Mouse (Mus musculus) kidney, adult 8-10 months (tissue): ENCODE measurements around the gene Farp1.

Experiments used
- DNase-seq, 2 experiments: peaks; one replicate each; pipeline ENCODE4 v3.0.0; 2022

The Farp1 gene

DNA sequence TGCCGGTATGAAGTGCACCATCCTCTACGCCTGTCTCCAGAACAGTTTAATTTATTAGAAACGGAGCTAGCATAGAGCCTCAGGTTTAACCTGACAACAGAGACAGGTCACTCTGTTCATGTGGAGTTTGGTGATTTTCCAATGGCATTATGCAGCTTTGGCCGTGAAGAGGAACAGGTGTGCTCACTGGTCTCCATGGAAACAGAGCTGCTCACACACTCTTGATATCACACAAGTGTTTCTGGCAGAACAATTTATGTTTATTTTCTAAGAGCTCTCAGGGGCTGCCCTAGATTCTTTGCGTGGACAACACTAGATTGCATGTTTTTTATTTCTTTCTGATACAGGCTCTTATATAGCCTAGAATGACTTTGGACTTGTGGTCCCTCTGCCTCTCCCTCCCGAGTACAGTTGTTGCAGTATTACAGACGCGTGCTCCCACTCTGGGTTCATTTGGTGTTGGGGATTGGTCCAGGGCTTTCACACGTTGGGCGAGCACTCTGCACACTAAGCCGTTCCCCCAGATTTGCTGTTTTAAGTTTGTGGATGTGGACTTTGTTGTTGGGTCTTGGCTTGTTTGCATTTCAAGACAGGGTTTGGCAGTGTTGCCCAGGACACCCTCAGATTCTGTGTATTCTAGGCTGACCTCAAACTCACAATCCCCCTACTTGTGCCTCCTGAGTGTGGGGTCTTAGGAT lies 113.2 kb downstream of the Farp1 start:
- DNase-seq = peak in 1 of 2 experiments; percentile 44

DNA sequence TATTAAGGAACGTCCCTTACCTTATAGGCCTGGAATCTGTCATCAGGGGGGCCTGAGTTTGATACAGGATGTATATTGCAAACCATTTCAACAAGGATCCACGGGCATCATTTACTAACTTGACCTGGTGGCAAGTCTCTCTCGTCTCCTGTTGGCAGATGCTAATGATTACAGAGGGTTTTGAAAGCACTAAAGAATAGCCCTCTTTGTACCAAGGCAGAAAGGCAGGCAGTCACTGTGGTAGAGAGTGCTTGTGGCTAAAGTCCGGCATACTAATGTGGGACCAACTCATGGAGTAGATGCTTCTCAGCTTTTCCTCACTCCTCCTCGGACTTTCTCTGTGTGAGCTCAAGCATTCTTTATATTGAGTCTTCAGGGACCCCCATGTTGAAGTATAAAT lies 115.0 kb downstream of the Farp1 start:
- DNase-seq = no peak

DNA sequence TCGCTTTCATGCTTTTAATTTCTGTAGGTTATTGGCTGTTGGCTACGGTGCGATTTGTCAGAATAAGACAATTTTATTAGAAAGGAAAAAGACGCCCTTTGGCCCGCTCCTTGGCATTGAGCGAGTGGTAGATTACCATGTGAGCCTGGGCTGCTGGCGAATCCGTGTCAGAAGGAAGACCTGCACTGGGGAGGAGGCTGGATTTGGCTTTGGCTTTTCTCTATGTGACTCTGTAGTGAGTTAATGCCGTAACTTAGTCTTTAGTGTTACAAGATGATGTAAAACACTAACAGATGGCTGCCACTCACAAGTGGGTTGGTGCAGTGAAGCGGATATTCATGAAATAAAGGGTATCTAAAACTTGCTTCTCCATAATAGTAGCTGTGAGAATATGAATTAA lies 116.8 kb downstream of the Farp1 start:
- peak; percentile 44 to 52 for DNase-seq

DNA sequence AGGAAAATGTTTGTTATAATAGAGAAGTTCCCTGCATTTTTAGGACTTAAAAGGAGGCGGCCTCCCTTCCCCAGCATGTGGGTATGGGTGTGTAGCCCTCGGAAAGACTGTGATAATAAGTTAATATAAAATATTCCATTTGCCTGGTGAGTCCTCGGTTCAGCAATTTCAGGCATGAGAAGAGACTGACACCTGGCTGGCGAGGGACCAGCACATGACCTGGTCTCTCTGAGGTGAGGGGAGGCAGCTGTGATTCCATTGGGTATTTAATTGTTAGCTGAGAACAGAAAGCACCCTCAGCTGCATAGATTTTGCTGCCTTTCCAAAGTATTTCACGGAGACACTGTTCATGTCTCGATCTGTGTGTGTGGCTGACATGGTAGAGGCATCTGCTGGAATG lies 117.8 kb downstream of the Farp1 start:
- peak; percentile 65 to 78 for DNase-seq

DNA sequence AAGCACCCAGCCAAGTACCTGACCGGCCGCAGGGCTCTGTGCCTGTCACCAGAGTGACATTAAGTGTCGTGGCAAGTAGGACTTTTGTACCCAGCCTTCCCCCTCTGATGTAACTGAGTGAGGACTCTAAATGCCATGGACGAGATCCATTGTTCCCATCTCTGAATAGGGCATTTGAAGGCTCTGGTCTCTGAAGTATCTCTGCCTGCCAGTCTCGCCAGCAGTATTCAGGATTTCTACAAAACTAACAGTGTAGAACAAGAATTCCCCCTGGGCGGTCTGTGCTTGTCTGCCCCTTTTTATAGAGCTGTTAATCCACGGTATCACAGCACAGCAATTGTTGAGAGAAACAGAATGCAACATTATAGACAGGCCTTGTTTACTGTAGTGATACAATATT lies 118.3 kb downstream of the Farp1 start:
- no peak for DNase-seq

DNA sequence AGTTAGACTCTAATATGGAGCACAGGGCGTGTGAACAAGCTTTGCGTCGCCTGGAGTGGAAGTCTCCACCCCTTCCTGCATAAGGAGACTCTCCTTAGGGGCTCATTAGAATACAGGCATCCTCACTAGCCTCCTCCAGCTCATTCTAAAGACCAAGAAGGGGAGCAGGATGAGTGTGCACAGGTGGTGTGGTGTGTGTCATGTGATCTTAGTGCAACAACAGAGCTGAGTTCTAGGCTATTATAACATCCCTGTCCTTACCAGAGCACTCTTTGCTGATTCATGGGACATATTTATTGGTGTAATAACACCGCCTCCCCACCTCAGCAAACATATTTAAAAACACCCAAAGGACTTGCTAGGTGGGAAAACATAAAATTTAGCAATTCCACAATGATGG lies 120.2 kb downstream of the Farp1 start:
- DNase-seq = no peak

DNA sequence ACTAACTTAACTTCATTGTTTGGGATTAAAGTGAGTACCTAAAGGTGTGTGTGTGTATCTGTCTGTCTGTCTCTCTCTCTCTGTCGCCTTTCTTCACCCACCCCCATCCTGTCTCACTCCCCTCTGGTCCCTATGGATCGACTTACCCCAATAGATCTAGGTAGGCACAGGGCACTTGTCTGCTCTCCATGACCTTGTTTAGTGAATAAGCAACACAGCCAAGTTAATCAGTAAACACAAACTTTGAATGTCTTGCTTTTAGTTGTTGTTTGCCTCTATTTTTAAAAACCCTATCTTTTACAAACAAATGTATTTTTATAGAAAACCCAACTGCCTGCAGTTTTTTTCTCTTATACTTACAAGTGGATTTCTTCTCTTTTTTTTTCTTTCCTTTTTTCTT lies 123.6 kb downstream of the Farp1 start:
- DNase-seq = peak in 1 of 2 experiments; percentile 61

DNA sequence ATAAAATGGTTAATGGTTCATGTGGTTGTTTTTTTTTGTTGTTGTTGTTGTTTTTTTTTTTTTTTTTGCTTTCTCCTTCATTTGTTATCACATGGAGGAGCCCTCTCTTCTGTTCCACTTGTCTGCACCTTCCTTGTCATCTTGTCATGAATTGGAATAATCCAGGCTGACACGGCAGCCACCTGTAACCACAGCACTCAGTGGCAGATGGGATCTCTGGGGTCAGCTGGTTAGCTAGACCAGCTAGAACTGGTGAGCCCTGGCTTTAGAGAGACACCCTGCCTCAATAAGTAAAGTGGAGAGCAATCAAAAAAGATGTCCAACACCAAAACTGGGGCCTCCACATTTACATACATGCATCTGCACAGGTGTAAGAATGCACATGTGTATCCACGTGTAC lies 127.8 kb downstream of the Farp1 start:
- DNase-seq = no peak

DNA sequence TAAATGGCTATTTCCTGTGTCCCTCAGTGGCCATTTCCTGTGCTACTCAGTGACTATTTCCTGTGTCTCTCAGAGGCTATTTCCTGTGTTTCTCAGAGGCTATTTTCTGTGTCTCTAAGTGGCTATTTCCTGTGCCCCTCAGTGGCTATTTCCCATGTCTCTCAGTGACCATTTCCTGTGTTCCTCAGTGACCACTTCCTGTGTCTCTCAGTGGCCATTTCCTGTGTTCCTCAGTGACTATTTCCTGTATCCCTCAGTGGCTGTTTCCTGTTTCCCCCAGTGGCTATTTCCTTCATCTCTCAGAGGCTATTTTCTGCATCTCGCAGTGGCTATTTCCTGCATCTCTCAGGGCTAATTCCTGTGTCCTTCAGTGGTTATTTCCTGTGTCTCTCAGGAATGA lies 129.9 kb downstream of the Farp1 start:
- no peak for DNase-seq

DNA sequence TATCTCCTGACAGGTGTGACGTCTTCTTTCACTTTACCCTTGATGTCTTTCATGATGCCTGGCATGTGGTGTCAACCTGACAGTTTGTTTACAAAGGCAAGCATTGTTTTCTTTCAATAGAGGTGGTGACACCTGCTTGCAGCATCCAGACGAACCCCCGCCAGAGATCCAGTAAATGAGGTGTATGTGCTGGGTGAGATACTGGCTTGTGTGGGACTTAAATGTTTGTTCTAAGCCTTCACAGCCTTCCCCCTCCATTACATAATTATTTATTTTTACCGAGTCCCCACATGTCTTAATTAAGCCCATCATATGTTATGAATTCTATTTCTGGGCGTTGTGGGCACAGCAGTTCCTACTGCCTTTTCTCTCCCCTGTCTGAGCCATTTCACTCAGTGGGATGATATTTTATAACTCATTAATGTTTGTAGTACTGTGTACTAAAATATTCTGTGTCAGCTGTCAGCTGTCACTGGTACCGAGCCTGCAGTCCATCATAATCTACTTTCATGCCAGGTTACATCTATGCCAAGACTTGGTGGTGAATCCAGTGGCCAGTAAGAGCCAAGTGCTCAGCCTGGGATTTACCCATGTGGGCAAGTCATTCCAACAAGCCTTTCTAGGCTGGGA lies 130.5 kb downstream of the Farp1 start:
- no peak for DNase-seq

DNA sequence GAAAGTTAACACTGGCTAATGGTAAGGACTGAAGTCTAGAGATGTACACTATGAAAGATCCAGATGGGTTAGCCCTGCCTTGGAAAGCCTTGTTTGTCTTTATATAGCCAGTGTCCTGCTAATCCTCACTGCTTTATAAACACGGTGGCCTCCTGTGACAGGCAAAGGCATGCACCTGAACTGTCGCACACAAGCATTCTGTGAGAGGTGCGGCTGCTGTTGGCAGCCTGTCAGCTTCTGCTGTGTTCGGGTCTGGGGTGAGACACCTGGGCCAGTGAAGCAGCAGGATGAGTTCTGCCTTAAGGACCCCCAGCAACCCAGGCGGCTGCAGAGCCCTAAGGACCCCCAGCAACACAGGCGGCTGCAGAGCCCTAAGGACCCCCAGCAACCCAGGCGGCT lies 131.0 kb downstream of the Farp1 start:
- no peak for DNase-seq

DNA sequence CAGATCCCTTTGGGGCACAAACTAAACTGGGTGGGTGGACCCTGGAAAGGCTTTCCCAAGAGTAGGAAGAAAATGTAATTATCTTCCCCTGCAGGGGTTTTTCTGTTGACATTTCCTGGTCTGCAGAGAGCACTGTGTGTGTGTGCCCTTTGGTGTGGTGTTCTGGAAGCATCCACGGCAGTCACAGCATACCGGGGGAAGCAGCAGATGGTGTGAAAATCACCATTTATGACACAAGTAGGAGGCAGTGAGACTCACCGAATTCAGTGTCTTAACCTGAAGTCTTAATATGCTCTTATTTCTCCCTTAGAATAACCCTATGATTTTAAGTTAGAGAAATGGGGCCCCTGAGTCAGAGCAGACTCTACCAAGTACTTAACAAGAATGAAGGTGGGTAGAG lies 133.7 kb downstream of the Farp1 start:
- DNase-seq = no peak

DNA sequence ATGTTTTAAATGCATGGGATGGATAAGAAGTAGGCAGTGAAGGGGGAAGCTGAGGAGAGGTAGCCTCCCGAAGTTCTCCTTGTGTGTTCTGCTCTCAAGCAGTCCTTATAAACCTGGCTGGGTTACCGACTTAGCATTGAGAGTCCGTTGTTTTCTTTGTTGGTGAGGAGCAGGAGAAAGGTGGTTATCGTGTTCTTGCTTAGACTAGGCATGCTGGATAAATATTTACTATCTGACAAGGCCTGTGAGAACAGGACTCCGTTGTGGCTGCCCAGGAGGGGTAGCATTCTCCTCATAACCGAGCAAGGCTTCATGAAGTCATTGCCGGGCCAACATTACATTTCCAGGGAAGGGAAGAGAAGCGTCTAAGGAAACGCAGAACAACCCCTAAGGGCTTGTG lies 135.3 kb downstream of the Farp1 start:
- no peak for DNase-seq

DNA sequence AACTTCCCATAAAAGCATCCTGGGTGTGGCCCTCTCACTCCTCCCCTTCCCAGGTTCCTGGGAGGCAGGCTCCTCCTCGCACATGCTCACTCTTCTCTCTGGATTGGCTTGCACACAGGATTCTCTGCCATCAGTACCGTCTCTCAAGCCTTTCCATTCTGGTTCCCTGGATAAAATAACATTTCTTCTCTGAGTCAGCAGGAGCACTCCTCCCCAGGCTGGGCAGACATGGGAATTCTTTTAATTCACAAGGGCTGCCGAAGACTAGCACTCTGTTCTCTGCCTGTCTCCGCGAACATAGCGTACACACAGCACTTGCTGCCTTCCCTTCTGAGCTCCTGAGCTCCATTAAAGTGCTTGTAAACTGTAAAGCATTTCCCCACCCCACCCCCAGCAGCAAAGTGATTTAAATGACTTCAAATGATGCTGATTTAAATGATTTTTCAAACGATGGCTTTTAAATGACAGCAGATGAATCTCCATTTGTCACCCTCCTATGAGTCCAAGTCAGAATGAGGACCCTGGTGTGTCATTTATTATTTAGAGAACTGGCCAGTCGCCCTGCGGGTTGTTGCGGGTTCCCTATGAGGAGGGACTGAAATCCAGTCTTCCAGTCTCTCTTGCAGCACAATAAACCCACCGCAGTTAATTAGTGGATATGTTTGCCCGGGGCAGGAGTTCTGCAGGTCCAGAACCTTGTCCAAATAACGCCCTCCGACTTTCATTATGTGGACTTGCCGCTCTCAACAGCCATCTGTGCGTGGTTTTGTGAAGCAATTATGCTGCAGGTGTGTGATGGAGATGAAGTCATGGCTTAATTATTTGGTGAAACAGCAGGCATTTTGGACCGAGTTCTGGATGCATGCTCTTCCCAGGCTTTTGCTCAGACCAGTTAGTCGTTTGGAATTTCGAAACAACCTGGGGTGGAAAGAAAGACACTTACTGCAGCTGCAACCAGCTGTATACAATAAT lies 137.4 kb downstream of the Farp1 start:
- DNase-seq = no peak

DNA sequence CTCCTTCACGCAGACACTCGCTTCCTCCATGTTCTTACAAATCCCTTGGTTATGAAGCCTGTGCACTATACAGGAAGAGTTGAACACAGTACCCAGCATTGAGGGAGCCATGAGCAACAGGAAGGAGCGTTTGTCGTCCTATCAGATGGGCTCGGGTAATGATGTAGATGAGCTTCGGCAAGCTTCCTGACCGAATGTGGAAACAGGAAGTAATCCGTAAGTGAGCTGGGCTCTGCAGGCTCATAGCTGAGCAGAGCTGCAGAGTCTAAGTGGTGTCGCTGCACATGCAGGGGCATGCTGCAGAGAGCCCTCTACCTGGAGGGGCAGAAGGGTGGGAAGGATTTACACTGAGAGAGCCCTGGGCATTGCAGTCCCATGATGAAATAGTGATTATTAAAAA lies 140.4 kb downstream of the Farp1 start:
- DNase-seq = no peak

DNA sequence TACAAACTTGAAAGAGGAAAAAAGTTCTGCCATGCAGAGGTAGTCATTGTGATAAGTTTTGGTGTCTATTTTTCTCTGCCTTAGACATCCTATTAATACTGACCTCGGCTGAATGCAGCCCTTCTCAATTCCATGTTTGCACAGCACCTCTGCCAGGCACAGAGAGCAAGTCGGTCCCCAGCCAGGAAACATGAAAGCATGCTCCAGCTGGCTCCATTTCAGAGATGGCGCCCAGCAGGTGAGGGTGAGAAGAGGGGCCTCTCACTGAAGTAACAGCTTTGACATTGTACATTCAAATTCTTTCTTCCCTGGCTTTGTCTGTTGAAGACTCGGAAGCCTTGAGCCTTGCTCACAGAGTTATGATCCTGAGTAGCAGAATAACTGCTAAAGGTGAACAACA lies 140.9 kb downstream of the Farp1 start:
- no peak for DNase-seq

DNA sequence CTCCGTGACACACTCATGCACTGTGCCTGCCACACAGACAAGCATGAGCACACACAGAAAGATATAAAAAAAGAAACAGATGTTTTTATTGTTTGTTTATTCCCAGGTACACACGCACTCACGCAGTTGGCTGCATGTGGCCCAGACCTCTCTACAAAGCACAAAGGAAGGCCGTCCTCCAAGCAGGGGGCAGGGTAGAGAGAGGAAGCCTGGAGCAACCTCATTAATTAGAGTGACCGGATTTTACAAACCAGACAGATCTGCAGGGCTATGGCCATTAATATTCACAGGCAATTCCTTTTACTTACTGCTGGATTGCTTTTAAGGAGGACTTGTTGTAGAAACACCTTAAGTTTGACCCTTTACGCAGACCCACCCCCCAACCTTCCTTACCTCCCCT lies 142.9 kb downstream of the Farp1 start:
- DNase-seq = no peak

DNA sequence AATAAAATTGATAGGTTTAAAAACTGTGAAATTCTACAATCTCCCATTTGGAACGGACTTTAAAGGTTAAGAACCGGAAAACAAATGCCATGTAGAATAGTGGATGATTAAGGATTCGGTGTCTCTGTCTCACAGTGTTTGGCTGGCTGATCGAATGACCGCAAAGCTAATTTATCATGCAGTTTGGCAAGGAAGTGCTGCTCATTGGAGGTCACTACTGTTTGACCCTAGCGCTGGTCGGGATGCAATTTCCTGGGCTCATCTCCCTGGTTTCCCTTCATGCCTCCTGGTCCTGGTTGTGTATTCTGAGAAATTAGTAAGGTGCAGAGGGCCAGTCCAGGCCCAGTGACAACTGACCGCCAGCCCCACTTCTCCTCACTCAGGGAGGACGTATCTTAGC lies 145.6 kb downstream of the Farp1 start:
- DNase-seq = no peak

DNA sequence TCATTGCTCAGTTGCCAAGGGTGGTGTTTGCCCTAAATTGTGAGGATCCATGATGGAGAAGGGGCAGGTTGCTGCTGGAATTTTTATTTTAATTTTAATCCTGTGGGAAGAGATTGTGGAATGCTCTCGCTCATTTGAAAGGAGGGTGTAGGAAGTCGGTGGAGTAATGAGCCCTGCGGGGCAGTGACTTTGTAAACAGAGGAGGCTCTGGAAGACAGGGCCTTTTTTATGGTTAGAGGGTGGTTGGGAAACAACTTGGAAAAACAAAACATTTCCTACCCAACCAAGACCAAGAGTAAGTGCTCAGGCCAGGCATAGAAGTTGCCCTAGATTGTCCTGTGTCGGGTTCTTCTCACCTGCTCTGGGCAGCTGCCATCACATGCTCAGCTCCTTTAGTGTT lies 146.8 kb downstream of the Farp1 start:
- no peak for DNase-seq

DNA sequence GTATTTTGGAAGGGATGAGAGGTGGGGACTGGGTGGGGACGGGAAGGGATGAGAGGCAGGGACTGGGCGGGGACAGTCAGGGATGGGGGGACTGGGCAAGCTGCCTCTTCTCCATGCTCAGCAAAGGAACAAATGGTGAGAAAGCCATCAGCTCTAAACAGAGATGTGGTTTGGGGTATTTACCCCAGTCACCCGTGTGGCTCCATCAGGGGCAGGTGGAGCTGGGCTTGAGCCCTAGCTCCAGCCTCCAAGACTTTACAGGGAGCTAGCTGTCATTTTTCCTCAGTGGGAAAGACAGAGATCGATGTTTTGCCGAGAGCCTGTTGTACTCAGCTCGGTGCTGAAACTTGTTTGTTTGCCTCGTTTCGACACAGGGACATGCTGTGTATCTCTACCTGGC lies 148.0 kb downstream of the Farp1 start:
- no peak for DNase-seq

DNA sequence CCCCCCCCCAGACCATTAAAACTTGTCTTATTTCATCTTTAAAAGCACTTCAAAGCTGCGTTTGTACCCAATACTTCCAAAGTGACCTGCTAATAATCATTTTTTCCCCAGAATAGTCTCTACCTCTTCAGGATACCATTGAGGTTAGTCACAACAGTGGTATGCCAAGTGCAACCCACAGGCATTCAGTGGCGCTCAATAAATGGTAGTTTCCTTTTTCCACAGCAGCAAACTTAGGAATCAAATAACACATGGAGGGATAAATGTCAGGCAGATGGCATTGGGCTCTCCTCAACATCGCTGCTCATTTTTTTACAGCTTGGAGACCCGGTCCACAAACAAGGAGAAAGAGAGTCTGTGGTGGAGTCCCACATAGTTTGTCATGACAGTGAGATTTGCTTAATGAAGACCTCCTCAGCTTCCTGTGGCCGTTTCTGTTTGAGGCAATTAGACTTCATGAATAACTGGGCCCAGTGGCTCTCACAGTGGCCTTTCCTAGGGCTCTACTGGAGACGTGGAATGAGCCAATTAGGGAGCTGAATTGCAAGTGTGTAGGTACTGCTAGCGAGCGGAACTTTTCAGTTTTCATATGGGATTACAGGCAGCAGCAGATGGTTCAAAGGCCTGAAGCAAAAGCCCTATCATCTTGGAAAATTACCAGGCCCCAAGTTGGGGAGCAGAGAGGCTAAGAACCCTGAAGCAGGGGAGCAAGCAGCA lies 148.6 kb downstream of the Farp1 start:
- DNase-seq = no peak

DNA sequence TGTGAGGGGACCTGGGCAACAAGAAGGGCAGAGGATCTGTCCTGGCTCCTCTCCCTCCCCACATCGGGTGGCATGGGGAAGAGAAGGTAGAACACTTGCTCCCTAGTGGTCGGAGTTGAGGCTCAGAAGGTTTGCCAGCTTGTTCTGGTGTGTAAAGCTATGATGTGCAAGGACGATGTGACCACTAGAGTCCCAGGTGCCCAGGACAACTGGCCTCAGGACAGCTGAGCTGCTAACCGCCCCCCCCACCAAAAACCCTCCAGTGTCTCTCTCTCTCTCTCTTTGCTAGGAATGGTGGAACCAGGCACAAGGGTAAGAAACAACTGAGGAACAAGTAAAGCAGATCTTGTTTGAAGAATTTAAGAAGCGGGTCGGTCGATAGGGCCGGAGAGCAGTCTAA lies 149.4 kb downstream of the Farp1 start:
- no peak for DNase-seq

DNA sequence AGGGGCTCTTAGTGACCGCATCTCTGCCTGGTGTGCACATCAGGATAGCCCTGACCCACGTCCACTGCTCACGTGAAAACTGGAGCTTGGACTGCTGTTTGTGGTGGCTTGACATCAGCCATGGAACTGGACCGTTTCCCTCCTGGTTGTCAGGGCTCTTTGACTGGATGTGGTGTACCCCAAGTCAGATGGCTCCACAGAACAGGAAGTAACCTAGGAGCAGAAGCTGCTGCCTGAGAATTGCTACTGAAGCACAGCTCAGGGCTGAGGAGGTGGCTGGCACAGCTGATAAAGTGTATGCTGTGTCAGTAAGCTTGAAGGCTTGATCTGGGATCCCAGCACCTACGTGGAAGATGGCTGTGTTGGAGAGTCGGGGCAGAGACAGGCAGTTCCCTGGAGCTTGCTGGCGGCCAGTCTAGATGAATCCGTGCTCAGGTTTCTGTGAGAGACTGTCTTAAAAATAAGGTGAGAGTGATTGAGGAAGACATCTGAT lies 151.4 kb downstream of the Farp1 start:
- DNase-seq = no peak
